Mouse (Mus musculus) lung, adult 2 months (tissue): ENCODE results near the gene Dhcr24.
A peak's percentile ranks its signal among the peaks of the same experiment; 100 is the strongest.

Source experiments
- CTCF ChIP-seq: fragments of 200-500 bp; IDR thresholded peaks from 2 replicates; pipeline ENCODE4 v1.5.1; 2011; ENCODE audit warnings: mild to moderate bottlenecking, low read length, control low read depth; ENCODE audit not compliant: insufficient read depth
- POLR2A ChIP-seq: fragments of 200-500 bp; IDR thresholded peaks from 2 replicates; pipeline ENCODE4 v1.6.1; 2011; ENCODE audit warnings: low read depth, mild to moderate bottlenecking, control low read depth, low read length, borderline replicate concordance; ENCODE audit errors: extremely low read depth

DNA sequence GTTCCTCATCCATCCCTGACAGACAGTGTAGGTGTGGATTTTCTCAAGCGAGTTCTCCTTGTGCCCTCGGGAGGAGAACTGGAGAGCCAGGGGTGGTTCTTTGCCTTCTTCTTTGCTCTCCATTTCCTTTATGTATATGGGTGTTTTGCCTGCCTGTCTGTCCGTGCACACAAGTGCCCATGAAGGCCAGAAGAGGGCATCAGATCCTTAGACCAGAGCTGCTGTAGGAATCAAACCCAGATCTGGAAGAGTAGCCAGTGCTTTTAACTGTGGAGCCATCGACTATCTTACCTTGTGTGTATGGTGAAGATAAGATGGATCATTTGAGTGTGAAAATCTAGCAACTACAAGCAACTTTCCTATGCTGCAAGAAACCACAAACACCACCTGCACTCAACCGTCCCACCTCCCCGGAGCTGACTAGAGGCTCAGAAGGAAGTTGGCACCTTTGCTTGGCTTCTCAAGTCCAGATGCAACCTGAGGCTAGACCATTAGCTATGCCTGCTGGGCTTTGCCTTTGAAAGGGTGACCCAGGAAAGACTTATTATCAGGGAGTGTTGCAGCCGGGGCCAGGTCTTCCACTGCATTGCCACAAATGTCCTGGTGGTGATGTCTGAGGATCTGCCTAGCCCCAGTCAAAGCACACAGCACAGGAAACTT is 27.3 kb upstream of the Dhcr24 start:
- no peak for TF ChIP-seq POLR2A
- TF ChIP-seq CTCF = peak; percentile 27; the same call in 1 of the 2 replicates
